Mouse (Mus musculus) intestine, embryonic 14.5 days (tissue): ENCODE measurements around the gene Trim12c. TPM values are rescaled to one million over a fixed set of nuclear protein-coding genes. Genes with fewer than 3 reads are reported as not detected.

Experiments
- polyA plus RNA-seq: library from polyadenylated mRNA; unstranded; fragments of >200 nt; fragmentation: Nextera tagmentation; extraction: Ambion mirVana; gene quantifications from 2 replicates; pipeline ENCODE4 v1.2.1, GENCODE M21; 2014

The Trim12c gene
- polyA plus RNA-seq, 1 experiment from 2014 or later = 1.6 TPM

Other genes starting within 250 kb of the Trim12c start
- gene Olfr646, start 248.5 kb downstream of the Trim12c start, polyA plus RNA-seq = not detected in 2 replicates
- not detected in 2 replicates for gene Ubqln5, start 223.5 kb downstream of the Trim12c start, polyA plus RNA-seq
- gene Olfr643, start 216.0 kb downstream of the Trim12c start, polyA plus RNA-seq = not detected in 2 replicates
- not detected in 2 replicates for gene Ubqln3, start 210.1 kb downstream of the Trim12c start, polyA plus RNA-seq
- not detected in 2 replicates for gene Ubqlnl, start 202.8 kb downstream of the Trim12c start, polyA plus RNA-seq
- gene Olfm5, start 188.5 kb downstream of the Trim12c start, polyA plus RNA-seq = not detected in 2 replicates
- 0.32 and 0.36 TPM in 2 replicates for gene Olfr648, start 170.0 kb downstream of the Trim12c start, polyA plus RNA-seq
- not detected in 2 replicates for gene Olfr649, start 157.4 kb downstream of the Trim12c start, polyA plus RNA-seq
- gene Trim6, start 134.6 kb downstream of the Trim12c start, polyA plus RNA-seq = 1.6 TPM in 2 replicates
- 1.5 and 1.9 TPM in 2 replicates for gene Trim34a, start 108.9 kb downstream of the Trim12c start, polyA plus RNA-seq
- gene Trim5, start 65.3 kb downstream of the Trim12c start, polyA plus RNA-seq = 0.12 and 0.31 TPM in 2 replicates
- gene Trim12a, start 37.9 kb downstream of the Trim12c start, polyA plus RNA-seq = 3.7 and 5.2 TPM in 2 replicates
- not detected in 2 replicates for gene Trim34b, start 23.9 kb downstream of the Trim12c start, polyA plus RNA-seq
- 0.09 and 0.14 TPM in 2 replicates for gene Trim30b, start 16.5 kb upstream of the Trim12c start, polyA plus RNA-seq
- gene Trim30c, start 47.5 kb upstream of the Trim12c start, polyA plus RNA-seq = 0.16 and 0.20 TPM in 2 replicates
- gene Trim30a, start 111.8 kb upstream of the Trim12c start, polyA plus RNA-seq = 1.5 TPM in 2 replicates
- 0.49 and 1.1 TPM in 2 replicates for gene Trim30d, start 154.5 kb upstream of the Trim12c start, polyA plus RNA-seq
- not detected in 2 replicates for gene Olfr651, start 196.8 kb upstream of the Trim12c start, polyA plus RNA-seq
- gene Olfr652, start 207.5 kb upstream of the Trim12c start, polyA plus RNA-seq = not detected in 2 replicates
- 0.05 TPM in 1 of 2 replicates, not detected in the other for gene Olfr653, start 224.0 kb upstream of the Trim12c start, polyA plus RNA-seq
- not detected in 2 replicates for gene Olfr654, start 233.7 kb upstream of the Trim12c start, polyA plus RNA-seq
- gene Olfr655, start 248.4 kb upstream of the Trim12c start, polyA plus RNA-seq = not detected in 2 replicates